Comparison of ENCODE assay signal across 8 mouse cellular contexts in genomic region chr4:118543158-118543530, GRCm38 (mm10). TPM values are rescaled to one million over a fixed set of nuclear protein-coding genes. Genes with fewer than 3 reads are reported as not detected.
DNase-seq lines count a peak whose midpoint lies in the region; ATAC-seq and TF ChIP-seq lines count a peak whose summit lies in the region.

No protein-coding gene starts in this region.

- no peak for TF ChIP-seq CTCF in liver, postnatal 0 days (IDR thresholded peaks at IDR 0.05; ENCODE audit: low read depth)

- H3K9ac ChIP-seq in neural tube, embryonic 11.5 days (ENCODE audit: low read length), result no peak overlapping the region
- H3K9ac ChIP-seq in forebrain, embryonic 15.5 days (replicated peaks), result no peak overlapping the region
- 0 out of 2 replicates have a peak overlapping the region, but pooled peaks have one; percentile 8 for H3K9ac ChIP-seq in liver, postnatal 0 days (replicated peaks)

- H3K4me1 ChIP-seq in neural tube, embryonic 11.5 days (ENCODE audit: control insufficient read depth, insufficient read depth, low read length), result no peaks in the 10 kb centered on the region
- H3K4me1 ChIP-seq in forebrain, embryonic 15.5 days, result peaks cover 6% of the 10 kb centered on the region
- 0 out of 2 replicates have a peak, but pooled peaks cover 5% of the 10 kb centered on the region for H3K4me1 ChIP-seq in liver, postnatal 0 days (ENCODE audit: insufficient read depth)

- WGBS in neural tube, embryonic 11.5 days, result 22% methylated on average over 13 of the region's 13 CpGs
- WGBS in forebrain, embryonic 15.5 days, result 22% methylated on average over 13 of the region's 13 CpGs
- 17% methylated on average over 13 of the region's 13 CpGs for WGBS in liver, postnatal 0 days (ENCODE audit: insufficient replicate concordance)

- H3K27me3 ChIP-seq in neural tube, embryonic 11.5 days (ENCODE audit: control insufficient read depth, insufficient read depth, low read length), result 0 out of 2 replicates have a peak, but pooled peaks cover 2% of the 10 kb centered on the region
- H3K27me3 ChIP-seq in forebrain, embryonic 15.5 days, result no peaks in the 10 kb centered on the region
- no peaks in the 10 kb centered on the region for H3K27me3 ChIP-seq in liver, postnatal 0 days (ENCODE audit: insufficient read depth, low read length)

- TF ChIP-seq EP300 in liver, postnatal 0 days (IDR thresholded peaks at IDR 0.05; ENCODE audit: low read depth), result no peak

- no peak overlapping the region for H3K27ac ChIP-seq in neural tube, embryonic 11.5 days (ENCODE audit: low read depth, low read length)
- no peak overlapping the region for H3K27ac ChIP-seq in forebrain, embryonic 15.5 days (replicated peaks)
- peak overlapping the region; percentile 90 for H3K27ac ChIP-seq in liver, postnatal 0 days (ENCODE audit: low read depth)

- ATAC-seq in neural tube, embryonic 11.5 days (ENCODE audit: insufficient read depth, low FRiP score, low TSS enrichment), result no peak
- ATAC-seq in forebrain, embryonic 15.5 days (replicated peaks), result no peak
- ATAC-seq in liver, postnatal 0 days, result peak; percentile 48

- H3K36me3 ChIP-seq in neural tube, embryonic 11.5 days (ENCODE audit: control insufficient read depth, insufficient read depth, low read length), result no peaks in the 10 kb centered on the region
- H3K36me3 ChIP-seq in forebrain, embryonic 15.5 days, result no peaks in the 10 kb centered on the region
- H3K36me3 ChIP-seq in liver, postnatal 0 days (replicated peaks; ENCODE audit: insufficient read depth, low read length), result no peaks in the 10 kb centered on the region

- peak overlapping the region; percentile 45 for H3K4me2 ChIP-seq in neural tube, embryonic 11.5 days (ENCODE audit: low read depth)
- H3K4me2 ChIP-seq in forebrain, embryonic 15.5 days (replicated peaks), result peak overlapping the region; percentile 44
- peak overlapping the region; percentile 73 for H3K4me2 ChIP-seq in liver, postnatal 0 days (ENCODE audit: low read depth, low read length)

- no peaks in the 10 kb centered on the region for H3K9me3 ChIP-seq in neural tube, embryonic 11.5 days (ENCODE audit: control insufficient read depth, low read length)
- H3K9me3 ChIP-seq in forebrain, embryonic 15.5 days, result peaks cover 3% of the 10 kb centered on the region; the same call in 1 of the 2 replicates
- no peaks in the 10 kb centered on the region for H3K9me3 ChIP-seq in liver, postnatal 0 days (ENCODE audit: low read length)

- peak overlapping the region; percentile 10; the same call in 1 of the 2 replicates for H3K4me3 ChIP-seq in neural tube, embryonic 11.5 days (ENCODE audit: low read depth, low read length)
- H3K4me3 ChIP-seq in forebrain, embryonic 15.5 days, result peak overlapping the region; percentile 25; the same call in 1 of the 2 replicates
- H3K4me3 ChIP-seq in liver, postnatal 0 days (ENCODE audit: low read depth, low read length), result peak overlapping the region; percentile 45

- DNase-seq in neural tube, embryonic 11.5 days (ENCODE audit: low spot score), result no peak
- no peak for DNase-seq in neural tube, embryonic 10.5 days (ENCODE audit: extremely low spot score, low spot score)
- DNase-seq in kidney, adult 18-20 months, result peak; percentile 73
- DNase-seq in liver, postnatal 0 days, result peak; percentile 21
- peak; percentile 63 for DNase-seq in right cerebral cortex, postnatal 25 days
- no peak for DNase-seq in layer of hippocampus, postnatal 25 days (ENCODE audit: extremely low spot score in 1 of 2, low spot score in 1 of 2)
- no peak for DNase-seq in cerebellum, adult 9-10 months

RNA-seq across cellular contexts. Expression of gene Tmem125, which starts 0.7 kb away (rescaled TPM):
- 0.66 TPM in 1 of 2 replicates, not detected in the other for polyA plus RNA-seq in neural tube, embryonic 11.5 days (2014; fragmentation: Nextera tagmentation; extraction: Ambion mirVana)
- polyA plus RNA-seq in forebrain, embryonic 15.5 days (2015; fragmentation: Nextera tagmentation; extraction: Ambion mirVana), result 0.09 and 0.27 TPM in 2 replicates
- polyA plus RNA-seq in liver, postnatal 0 days (2015; fragmentation: Nextera tagmentation; extraction: Ambion mirVana), result 3.7 and 4.4 TPM in 2 replicates
- 10 to 100 TPM; 10.4 to 12.3 TPM for total RNA-seq in layer of hippocampus, postnatal 25 days (2021)

RNA-seq across cellular contexts. Expression of gene 2610528J11Rik, which starts 16.3 kb away (rescaled TPM):
- polyA plus RNA-seq in neural tube, embryonic 11.5 days (2014; fragmentation: Nextera tagmentation; extraction: Ambion mirVana), result 0.43 and 0.74 TPM in 2 replicates
- not detected in 2 replicates for polyA plus RNA-seq in forebrain, embryonic 15.5 days (2015; fragmentation: Nextera tagmentation; extraction: Ambion mirVana)
- polyA plus RNA-seq in liver, postnatal 0 days (2015; fragmentation: Nextera tagmentation; extraction: Ambion mirVana), result 16.2 and 18.8 TPM in 2 replicates
- not detected for total RNA-seq in layer of hippocampus, postnatal 25 days (2021)

RNA-seq across cellular contexts. Expression of gene Tie1, which starts 53.3 kb away (rescaled TPM):
- 14.5 and 14.8 TPM in 2 replicates for polyA plus RNA-seq in neural tube, embryonic 11.5 days (2014; fragmentation: Nextera tagmentation; extraction: Ambion mirVana)
- 12.3 and 14.0 TPM in 2 replicates for polyA plus RNA-seq in forebrain, embryonic 15.5 days (2015; fragmentation: Nextera tagmentation; extraction: Ambion mirVana)
- polyA plus RNA-seq in liver, postnatal 0 days (2015; fragmentation: Nextera tagmentation; extraction: Ambion mirVana), result 7.1 and 8.2 TPM in 2 replicates
- 1 to 10 TPM; 7.0 to 8.1 TPM for total RNA-seq in layer of hippocampus, postnatal 25 days (2021)

Comparison
In these comparisons a context has a peak if more than half of its experiments do, and no peak if none do; other contexts are left out.
1. DNase-seq: peak in kidney, adult 18-20 months (single experiment), liver, postnatal 0 days (single experiment) and right cerebral cortex, postnatal 25 days (single experiment); none in neural tube, embryonic 11.5 days (single experiment), neural tube, embryonic 10.5 days (single experiment), layer of hippocampus, postnatal 25 days (0 of 2) and cerebellum, adult 9-10 months (single experiment).
2. Peak in every context shown above with its lines, with median percentiles within 50 percentile points of each other: H3K4me2 ChIP-seq and H3K4me3 ChIP-seq.